27 mouse cellular contexts compared by ENCODE assay signal in genomic region chr17:46812442-46812841, GRCm38 (mm10). TPM values are rescaled to one million over a fixed set of nuclear protein-coding genes. Genes with fewer than 3 reads are reported as not detected.
DNase-seq lines count a peak whose midpoint lies in the region; ATAC-seq and TF ChIP-seq lines count a peak whose summit lies in the region.
"Had no signal": no experiment of that assay in that cellular context is flagged by ENCODE, and none has a peak within 500 bp of the region (broad histone marks: within the 10 kb centered on the region; RNA-seq: fewer than 3 reads in every experiment).

No protein-coding gene starts in this region.

- H3K4me2 ChIP-seq in hindbrain, embryonic 14.5 days (replicated peaks), result no peak overlapping the region
- H3K4me2 ChIP-seq: embryonic facial prominence, embryonic 13.5 days; embryonic facial prominence, embryonic 15.5 days; forebrain, embryonic 13.5 days; forebrain, embryonic 15.5 days had no signal

- H3K27ac ChIP-seq in hindbrain, embryonic 14.5 days, result no peak overlapping the region
- H3K27ac ChIP-seq: embryonic facial prominence, embryonic 13.5 days; embryonic facial prominence, embryonic 15.5 days; forebrain, embryonic 10.5 days; forebrain, embryonic 13.5 days; forebrain, embryonic 15.5 days had no signal

- intact Hi-C loops in heart, postnatal 14 days (cut with DNase I), result no loop called here

- peaks cover 77% of the 10 kb centered on the region for H3K4me1 ChIP-seq in E14TG2a.4 (replicated peaks; ENCODE audit: low read depth, low read length)
- H3K4me1 ChIP-seq in hindbrain, embryonic 14.5 days (replicated peaks; ENCODE audit: control insufficient read depth, insufficient read depth, low read length), result no peaks in the 10 kb centered on the region
- H3K4me1 ChIP-seq: embryonic facial prominence, embryonic 13.5 days; embryonic facial prominence, embryonic 15.5 days; forebrain, embryonic 13.5 days; forebrain, embryonic 15.5 days had no signal

- H3K9me3 ChIP-seq in E14TG2a.4 (ENCODE audit: low read length), result no peaks in the 10 kb centered on the region
- H3K9me3 ChIP-seq in hindbrain, embryonic 14.5 days (ENCODE audit: control insufficient read depth, low read length), result no peaks in the 10 kb centered on the region
- H3K9me3 ChIP-seq: embryonic facial prominence, embryonic 13.5 days; embryonic facial prominence, embryonic 15.5 days; forebrain, embryonic 10.5 days; forebrain, embryonic 13.5 days; forebrain, embryonic 15.5 days; G1E had no signal

- 73% methylated on average over 1 of the region's 1 CpGs for WGBS in hindbrain, embryonic 14.5 days

- peaks cover 49% of the 10 kb centered on the region for H3K36me3 ChIP-seq in E14TG2a.4 (ENCODE audit: insufficient read depth, low read length)
- H3K36me3 ChIP-seq in hindbrain, embryonic 14.5 days (replicated peaks; ENCODE audit: control insufficient read depth, insufficient read depth), result peaks cover 67% of the 10 kb centered on the region

- no peak overlapping the region for H3K9ac ChIP-seq in hindbrain, embryonic 14.5 days
- H3K9ac ChIP-seq: embryonic facial prominence, embryonic 13.5 days; embryonic facial prominence, embryonic 15.5 days; forebrain, embryonic 13.5 days; forebrain, embryonic 15.5 days; forebrain, postnatal 0 days had no signal

- TF ChIP-seq CTCF in E14TG2a.4 (conservative IDR thresholded peaks at IDR 0.05; ENCODE audit: low read length), result no peak

- no peaks in the 10 kb centered on the region for H3K27me3 ChIP-seq in E14TG2a.4 (ENCODE audit: insufficient read depth, low read length)
- H3K27me3 ChIP-seq in hindbrain, embryonic 14.5 days (ENCODE audit: control insufficient read depth, insufficient read depth, low read length), result no peaks in the 10 kb centered on the region
- H3K27me3 ChIP-seq: CH12.LX; embryonic facial prominence, embryonic 13.5 days; embryonic facial prominence, embryonic 15.5 days; forebrain, embryonic 13.5 days; forebrain, embryonic 15.5 days; Patski had no signal

- ATAC-seq in hindbrain, embryonic 14.5 days (ENCODE audit: low FRiP score), result no peak
- ATAC-seq: CD4-positive, CD25-positive, alpha-beta regulatory T cell, adult 4 months; forebrain, embryonic 13.5 days; forebrain, embryonic 15.5 days; forebrain, postnatal 0 days; Patski had no signal

- H3K4me3 ChIP-seq in E14TG2a.4 (replicated peaks; ENCODE audit: low read length), result peak overlapping the region; percentile 88
- H3K4me3 ChIP-seq in hindbrain, embryonic 14.5 days (replicated peaks; ENCODE audit: low read length), result no peak overlapping the region
- H3K4me3 ChIP-seq: embryonic facial prominence, embryonic 13.5 days; embryonic facial prominence, embryonic 15.5 days; erythroblast, embryonic 14.5 days; forebrain, embryonic 10.5 days; forebrain, embryonic 13.5 days; forebrain, embryonic 15.5 days had no signal

- DNase-seq in ES-CJ7 (ENCODE audit: low read depth, low spot score), result peak; percentile 99
- DNase-seq in R1 (ENCODE audit: low read depth, low spot score), result peak; percentile 100
- DNase-seq in ZHBTc4 (ENCODE audit: low read depth, low spot score), result peak; percentile 96
- DNase-seq in adrenal gland, postnatal 4 days (ENCODE audit: low spot score in 2 of 2), result no peak
- DNase-seq in hindbrain, embryonic 14.5 days (ENCODE audit: low spot score), result no peak
- DNase-seq in heart, postnatal 14 days, result no peak
- DNase-seq: adrenal gland, adult 2 months; adrenal gland, postnatal 10 days; adrenal gland, postnatal 25 days; B cell, adult 2 months; cerebellum, adult 11-12 months; cerebellum, adult 2 months; cerebellum, adult 9-10 months; cerebellum, postnatal 10 days; cerebellum, postnatal 25 days; forebrain, postnatal 0 days had no signal

RNA-seq across cellular contexts. Expression of gene Rpl7l1, which starts 30.0 kb away (rescaled TPM):
- 100 to 1,000 TPM in 1 of 2 experiments, 10 to 100 TPM in 1; 85.7 to 101 TPM for total RNA-seq in adrenal gland, postnatal 4 days (2021)
- polyA plus RNA-seq in hindbrain, embryonic 14.5 days (2014; fragmentation: Nextera tagmentation; extraction: Ambion mirVana), result 73.8 and 81.9 TPM in 2 replicates
- 10 to 100 TPM; 51.2 to 59.5 TPM for total RNA-seq in heart, postnatal 14 days (2021)

RNA-seq across cellular contexts. Expression of gene 2310039H08Rik, which starts 40.0 kb away (rescaled TPM):
- 10 to 100 TPM; 53.0 to 73.7 TPM for total RNA-seq in adrenal gland, postnatal 4 days (2021)
- 54.1 and 68.5 TPM in 2 replicates for polyA plus RNA-seq in hindbrain, embryonic 14.5 days (2014; fragmentation: Nextera tagmentation; extraction: Ambion mirVana)
- 10 to 100 TPM; 21.0 to 23.3 TPM for total RNA-seq in heart, postnatal 14 days (2021)

RNA-seq across cellular contexts. Expression of gene Bicral, which starts 45.8 kb away (rescaled TPM):
- 10 to 100 TPM; 21.6 to 24.8 TPM for total RNA-seq in adrenal gland, postnatal 4 days (2021)
- polyA plus RNA-seq in hindbrain, embryonic 14.5 days (2014; fragmentation: Nextera tagmentation; extraction: Ambion mirVana), result 9.8 and 11.7 TPM in 2 replicates
- 10 to 100 TPM; 13.1 to 15.4 TPM for total RNA-seq in heart, postnatal 14 days (2021)

RNA-seq across cellular contexts. Expression of gene Ptcra, which starts 48.9 kb away (rescaled TPM):
- total RNA-seq in adrenal gland, postnatal 4 days (2021), result under 1 TPM in 1 of 2 experiments, not detected in 1; 0.22 TPM
- polyA plus RNA-seq in hindbrain, embryonic 14.5 days (2014; fragmentation: Nextera tagmentation; extraction: Ambion mirVana), result 0.21 and 0.35 TPM in 2 replicates
- under 1 TPM in 1 of 2 experiments, not detected in 1; 0.78 TPM for total RNA-seq in heart, postnatal 14 days (2021)
- total RNA-seq: adrenal gland, adult 2 months; adrenal gland, postnatal 10 days; adrenal gland, postnatal 25 days; forebrain, postnatal 0 days had no signal
- polyA plus RNA-seq: adrenal gland, adult 2 months; erythroblast, embryonic 14.5 days had no signal

Comparison
In these comparisons a context has a peak if more than half of its experiments do, and no peak if none do; other contexts are left out.
1. DNase-seq: peak in ES-CJ7 (single experiment), R1 (single experiment) and ZHBTc4 (single experiment); none in adrenal gland, postnatal 4 days (0 of 2), hindbrain, embryonic 14.5 days (single experiment) and heart, postnatal 14 days (0 of 2).